Mouse (Mus musculus): ENCODE measurements around the gene Col6a6. TPM values are rescaled to one million over a fixed set of nuclear protein-coding genes. Genes with fewer than 3 reads are reported as not detected.
"Not testable (repeated sequence)": the region's sequence is repeated elsewhere in the genome, so short reads cannot be mapped to it uniquely, and the experiment has no call there.

Col6a6 gene
- total and polyA plus RNA-seq, 2 experiments from 2014 or later: 0.23 to 0.49 TPM

GRCm38 (mm10) chr9:105658216-105658615 lies 169.7 kb downstream of the Col6a6 start:
- no peak for ATAC-seq (ENCODE audit: low FRiP score)
- Histone ChIP-seq H3K4me1 (ENCODE audit: insufficient read depth, low read length) (no peaks in the 10 kb centered on the region), H3K27me3 (ENCODE audit: insufficient read depth, low read length) (no peaks in the 10 kb centered on the region), H3K4me3 (ENCODE audit: low read depth, low read length) (no peak overlapping the region), H3K36me3 (ENCODE audit: insufficient read depth, low read length) (peaks cover 28% of the 10 kb centered on the region), H3K4me2 (ENCODE audit: low read depth, low read length, poor library complexity, severe bottlenecking) (no peak overlapping the region), H3K9ac (replicated peaks; ENCODE audit: low read length, poor library complexity, severe bottlenecking) (no peak overlapping the region), H3K9me3 (ENCODE audit: low read length) (no peaks in the 10 kb centered on the region), H3K27ac (ENCODE audit: low read depth, low read length) (no peak overlapping the region)
- DNase-seq (ENCODE audit: low spot score): no peak
- WGBS: 98% methylated on average over 12 of the region's 12 CpGs
- no peak for TF ChIP-seq CTCF (IDR thresholded peaks at IDR 0.05)

- no peak overlapping the region for H3K9ac ChIP-seq (replicated peaks; ENCODE audit: low read length, poor library complexity, severe bottlenecking)
- ATAC-seq (ENCODE audit: low FRiP score) (no peak), DNase-seq (ENCODE audit: low spot score) (no peak)
These were observed 171.8 kb downstream of the Col6a6 start for GRCm38 (mm10) chr9:105656189-105656588.

GRCm38 (mm10) chr9:105642460-105643371 lies 185.2 kb downstream of the Col6a6 start, which contains the start of gene Pik3r4:
Pik3r4 (plus strand) TSS chr9:105642978.
- WGBS: 4% methylated on average over 37 of the region's 37 CpGs
- Histone ChIP-seq H3K27ac (ENCODE audit: low read depth, low read length) (peak within 1 kb of the TSS; percentile 60; the same call in 1 of the 2 replicates), H3K4me3 (ENCODE audit: low read depth, low read length) (peak within 1 kb of the TSS; percentile 77)

More at GRCm38 (mm10) chr9:105656189-105656588, 171.8 kb downstream of the Col6a6 start:
- no peak overlapping the region for H3K4me2 ChIP-seq (ENCODE audit: low read depth, low read length, poor library complexity, severe bottlenecking)
- H3K4me1 ChIP-seq (ENCODE audit: insufficient read depth, low read length): no peaks in the 10 kb centered on the region
- no peak overlapping the region for H3K4me3 ChIP-seq (ENCODE audit: low read depth, low read length)
- WGBS: 79% methylated on average over 2 of the region's 2 CpGs
- no peak overlapping the region for H3K27ac ChIP-seq (ENCODE audit: low read depth, low read length)
- H3K9me3 ChIP-seq (ENCODE audit: low read length): no peaks in the 10 kb centered on the region
- H3K27me3 ChIP-seq (ENCODE audit: insufficient read depth, low read length): no peaks in the 10 kb centered on the region
- peaks cover 25% of the 10 kb centered on the region for H3K36me3 ChIP-seq (ENCODE audit: insufficient read depth, low read length)
- no peak for TF ChIP-seq CTCF (IDR thresholded peaks at IDR 0.05)

GRCm38 (mm10) chr9:105641377-105641776 lies 186.6 kb downstream of the Col6a6 start:
- H3K4me2 ChIP-seq (ENCODE audit: low read depth, low read length, poor library complexity, severe bottlenecking); H3K27ac ChIP-seq (ENCODE audit: low read depth, low read length); H3K9me3 ChIP-seq (ENCODE audit: low read length); ATAC-seq (ENCODE audit: low FRiP score); H3K4me3 ChIP-seq (ENCODE audit: low read depth, low read length); H3K9ac ChIP-seq (replicated peaks; ENCODE audit: low read length, poor library complexity, severe bottlenecking); H3K36me3 ChIP-seq (ENCODE audit: insufficient read depth, low read length); H3K4me1 ChIP-seq (ENCODE audit: insufficient read depth, low read length); H3K27me3 ChIP-seq (ENCODE audit: insufficient read depth, low read length); DNase-seq (ENCODE audit: low spot score): not testable (repeated sequence)
- 67% methylated on average over 6 of the region's 6 CpGs for WGBS

More at GRCm38 (mm10) chr9:105642460-105643371, 185.2 kb downstream of the Col6a6 start, which contains the start of gene Pik3r4:
- TF ChIP-seq CTCF (IDR thresholded peaks at IDR 0.05): no peak
- ATAC-seq (ENCODE audit: low FRiP score) (peak; percentile 78), DNase-seq (ENCODE audit: low spot score) (peak; percentile 96)
- Histone ChIP-seq H3K4me2 (ENCODE audit: low read depth, low read length, poor library complexity, severe bottlenecking) (peak within 1 kb of the TSS; percentile 83), H3K9me3 (ENCODE audit: low read length) (no peaks in the 10 kb centered on the region), H3K27me3 (ENCODE audit: insufficient read depth, low read length) (no peaks in the 10 kb centered on the region), H3K9ac (replicated peaks; ENCODE audit: low read length, poor library complexity, severe bottlenecking) (peak within 1 kb of the TSS; percentile 84), H3K4me1 (ENCODE audit: insufficient read depth, low read length) (no peaks in the 10 kb centered on the region; the same call in 1 of the 2 replicates), H3K36me3 (ENCODE audit: insufficient read depth, low read length) (0 out of 2 replicates have a peak, but pooled peaks cover 3% of the 10 kb centered on the region)

Other genes starting within 250 kb of the Col6a6 start
- 25.5 and 35.9 TPM in 2 replicates for gene Pik3r4, start 185.2 kb downstream of the Col6a6 start, total RNA-seq (2014; rRNA removed)
- gene Pik3r4, start 185.2 kb downstream of the Col6a6 start, polyA plus RNA-seq (2015; fragmentation: Nextera tagmentation; extraction: Ambion mirVana): 12.3 and 12.8 TPM in 2 replicates
- gene Col6a5, start 132.5 kb upstream of the Col6a6 start, total RNA-seq (2014; rRNA removed): 0.42 and 0.49 TPM in 2 replicates
- gene Col6a5, start 132.5 kb upstream of the Col6a6 start, polyA plus RNA-seq (2015; fragmentation: Nextera tagmentation; extraction: Ambion mirVana): 0.36 and 0.45 TPM in 2 replicates

Data from midbrain, postnatal 0 days (tissue).